Mouse (Mus musculus) liver, embryonic 11.5 days (tissue): ENCODE results near the gene Nrarp. TPM values are rescaled to one million over a fixed set of nuclear protein-coding genes. Genes with fewer than 3 reads are reported as not detected.

Experiments
- ATAC-seq: fragments of 200-750 bp; cut with Nextera tagmentation; replicated peaks from 2 replicates; pipeline ENCODE4 v1.8.0; 2017; ENCODE audit warnings: moderate number of reproducible peaks, mild to moderate bottlenecking, moderate TSS enrichment, moderate library complexity; ENCODE audit not compliant: low FRiP score
- DNase-seq: peaks from one replicate; pipeline ENCODE4 v3.0.0-alpha.2; 2017; ENCODE audit warnings: low spot score
- H3K27ac ChIP-seq: fragments of 300-500 bp; sonication (generic); 2 replicates; pipeline ENCODE4 v1.5.1; 2014; ENCODE audit warnings: mild to moderate bottlenecking, low read depth, low read length, control low read depth
- H3K27me3 ChIP-seq: fragments of 300-500 bp; sonication (generic); replicated peaks from 2 replicates; pipeline ENCODE4 v1.6.1; 2014; ENCODE audit warnings: low read length, mixed read lengths; ENCODE audit not compliant: control insufficient read depth, insufficient read depth
- H3K36me3 ChIP-seq: fragments of 300-500 bp; sonication (generic); 2 replicates; pipeline ENCODE4 v1.6.1; 2014; ENCODE audit warnings: mild to moderate bottlenecking, low read length, moderate library complexity, mixed read lengths; ENCODE audit not compliant: control insufficient read depth, insufficient read depth
- H3K4me1 ChIP-seq: fragments of 300-500 bp; sonication (generic); replicated peaks from 2 replicates; pipeline ENCODE4 v1.6.1; 2014; ENCODE audit warnings: low read length, mixed read lengths; ENCODE audit not compliant: control insufficient read depth, insufficient read depth
- H3K4me2 ChIP-seq: fragments of 300-500 bp; sonication (generic); 2 replicates; pipeline ENCODE4 v1.6.1; 2014; ENCODE audit warnings: mild to moderate bottlenecking, control low read depth, moderate library complexity
- H3K4me3 ChIP-seq: fragments of 300-500 bp; sonication (generic); 2 replicates; pipeline ENCODE4 v1.5.1; 2014; ENCODE audit warnings: low read depth, low read length, control low read depth
- H3K9ac ChIP-seq: fragments of 300-500 bp; sonication (generic); 2 replicates; pipeline ENCODE4 v1.6.1; 2014; ENCODE audit warnings: low read depth, low read length, control low read depth
- H3K9me3 ChIP-seq: fragments of 300-500 bp; sonication (generic); 2 replicates; pipeline ENCODE4 v1.6.1; 2016; ENCODE audit warnings: low read length, inconsistent platforms, mixed read lengths; ENCODE audit not compliant: control insufficient read depth
- WGBS: fragments of 180-500 bp; shearing (Covaris S2); extraction: QIAGEN DNeasy Blood & Tissue Kit; methylation state at CpG from one replicate; pipeline ENCODE4 v1.1.7; 2014; 5-methylcytosine and 5-hydroxymethylcytosine counted together
- polyA plus RNA-seq: library from polyadenylated mRNA; unstranded; fragments of >200 nt; fragmentation: Nextera tagmentation; extraction: Ambion mirVana; gene quantifications from 2 replicates; pipeline ENCODE4 v1.2.1, GENCODE M21; 2014

Nrarp gene
- polyA plus RNA-seq, 1 experiment from 2014 or later: 6.5 TPM

DNA sequence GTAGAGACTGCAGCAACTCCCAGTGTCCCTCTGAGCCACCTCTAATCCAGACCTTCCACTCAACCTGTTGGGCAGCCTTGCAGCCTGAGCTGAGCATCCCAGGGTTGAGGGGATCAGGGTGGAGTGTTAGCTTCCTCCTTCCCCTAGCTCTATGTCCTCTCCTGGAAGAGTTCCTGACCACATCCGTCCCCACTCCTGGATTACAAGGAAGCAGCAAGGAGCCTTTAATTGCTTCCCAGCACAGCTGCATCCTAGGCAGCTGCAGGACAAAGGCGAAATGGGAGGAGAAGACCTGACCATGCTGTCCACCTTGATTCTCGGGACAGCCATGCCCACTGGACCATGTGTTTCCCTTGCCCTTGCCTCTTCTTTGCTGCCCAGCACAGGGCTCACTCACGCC, 3.5 kb upstream of the Nrarp start:
- ATAC-seq: no peak
- Histone ChIP-seq H3K4me3 (no peak overlapping the region), H3K4me2 (no peak overlapping the region), H3K9me3 (no peaks in the 10 kb centered on the region), H3K9ac (no peak overlapping the region), H3K36me3 (no peaks in the 10 kb centered on the region), H3K27ac (no peak overlapping the region), H3K27me3 (peaks cover 42% of the 10 kb centered on the region), H3K4me1 (peaks cover 61% of the 10 kb centered on the region)
- 44% methylated on average over 4 of the region's 4 CpGs for WGBS
- no peak for DNase-seq

DNA sequence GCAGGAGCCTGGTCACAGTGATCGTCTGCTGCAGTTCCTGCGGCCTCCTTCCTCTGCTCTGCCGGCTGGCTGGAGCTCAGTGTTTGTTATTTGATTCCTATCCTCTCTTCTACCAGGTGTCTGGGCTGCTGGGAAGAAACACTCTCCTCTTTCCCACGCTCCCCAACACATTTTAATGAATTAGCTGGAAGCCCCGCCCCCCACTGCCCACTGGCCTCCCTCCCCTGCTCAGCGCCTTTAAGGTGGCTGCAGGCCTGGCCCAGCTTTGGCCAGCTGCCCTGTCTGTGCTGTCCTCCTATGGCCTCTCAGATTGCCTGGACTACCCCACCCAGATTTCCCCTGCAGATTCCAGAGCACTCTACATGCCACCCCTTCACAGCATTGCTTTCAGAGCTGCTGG, 2.9 kb upstream of the Nrarp start:
- H3K27ac ChIP-seq: no peak overlapping the region
- ATAC-seq (no peak), DNase-seq (no peak)
- no peaks in the 10 kb centered on the region for H3K36me3 ChIP-seq
- WGBS: 26% methylated on average over 5 of the region's 6 CpGs
- peaks cover 59% of the 10 kb centered on the region for H3K4me1 ChIP-seq
- no peak overlapping the region for H3K4me2 ChIP-seq
- H3K27me3 ChIP-seq: peaks cover 46% of the 10 kb centered on the region
- H3K4me3 ChIP-seq: no peak overlapping the region
- H3K9me3 ChIP-seq: no peaks in the 10 kb centered on the region
- no peak overlapping the region for H3K9ac ChIP-seq

DNA sequence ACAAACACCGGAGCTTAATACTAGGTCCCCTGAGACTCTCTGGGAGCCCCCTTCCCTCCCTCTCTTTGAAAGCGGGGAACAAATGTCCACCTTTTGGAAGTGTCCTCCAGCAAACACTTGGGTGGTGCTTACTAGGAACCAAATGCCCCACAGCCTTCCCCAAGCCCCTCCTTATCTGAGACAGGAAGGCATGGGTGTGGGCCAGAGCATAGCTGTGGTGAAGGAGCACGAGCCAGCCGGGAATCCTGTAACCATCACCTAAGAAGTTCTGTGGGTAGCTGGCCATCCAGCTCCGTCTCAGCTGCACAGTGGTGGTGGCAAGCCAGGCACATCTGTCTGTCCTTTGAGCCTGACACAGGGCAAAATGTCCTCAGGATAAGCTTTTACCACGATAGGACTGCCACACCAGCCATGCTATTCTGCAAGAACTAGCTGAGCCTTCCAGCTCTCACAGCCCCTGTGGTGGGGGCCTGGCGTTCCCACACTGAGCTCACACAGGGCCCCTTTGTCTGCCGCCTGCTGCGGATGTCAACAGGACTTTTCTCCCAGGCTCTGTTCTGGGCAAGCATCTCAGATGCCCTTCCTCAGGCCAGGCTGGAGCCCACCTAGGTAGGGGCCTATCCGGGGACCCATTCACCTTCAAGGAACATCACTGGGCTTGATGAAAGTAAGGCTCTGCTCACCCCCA, 2.1 kb upstream of the Nrarp start:
- ATAC-seq: no peak
- Histone ChIP-seq H3K4me3 (no peak overlapping the region), H3K36me3 (no peaks in the 10 kb centered on the region), H3K9me3 (no peaks in the 10 kb centered on the region), H3K9ac (no peak overlapping the region), H3K4me2 (no peak overlapping the region), H3K27ac (no peak overlapping the region), H3K4me1 (peaks cover 55% of the 10 kb centered on the region), H3K27me3 (peaks cover 53% of the 10 kb centered on the region)
- no peak for DNase-seq
- 23% methylated on average over 10 of the region's 10 CpGs for WGBS

- Histone ChIP-seq H3K36me3 (no peaks in the 10 kb centered on the region), H3K27ac (no peak overlapping the region), H3K27me3 (peaks cover 66% of the 10 kb centered on the region), H3K9me3 (no peaks in the 10 kb centered on the region), H3K4me2 (peak overlapping the region; percentile 96), H3K4me3 (no peak overlapping the region), H3K9ac (no peak overlapping the region), H3K4me1 (peaks cover 45% of the 10 kb centered on the region)
- no peak for ATAC-seq
- no peak for DNase-seq
- 61% methylated on average over 15 of the region's 15 CpGs for WGBS
Observed at GRCm38 (mm10) chr2:25179566-25180217, 866 bp upstream of the Nrarp start.

GRCm38 (mm10) chr2:25180973-25181890, 674 bp downstream of the Nrarp start:
- H3K27ac ChIP-seq: peak overlapping the region; percentile 93
- under 1% methylated on average over 100 of the region's 100 CpGs for WGBS
- peaks cover 29% of the 10 kb centered on the region for H3K4me1 ChIP-seq
- peak overlapping the region; percentile 78 for H3K9ac ChIP-seq
- peak overlapping the region; percentile 65 for H3K4me3 ChIP-seq
- H3K36me3 ChIP-seq: no peaks in the 10 kb centered on the region
- peak overlapping the region; percentile 96 for H3K4me2 ChIP-seq
- peaks cover 72% of the 10 kb centered on the region for H3K27me3 ChIP-seq
- no peaks in the 10 kb centered on the region for H3K9me3 ChIP-seq
- ATAC-seq (peak; percentile 72), DNase-seq (peak; percentile 79)

DNA sequence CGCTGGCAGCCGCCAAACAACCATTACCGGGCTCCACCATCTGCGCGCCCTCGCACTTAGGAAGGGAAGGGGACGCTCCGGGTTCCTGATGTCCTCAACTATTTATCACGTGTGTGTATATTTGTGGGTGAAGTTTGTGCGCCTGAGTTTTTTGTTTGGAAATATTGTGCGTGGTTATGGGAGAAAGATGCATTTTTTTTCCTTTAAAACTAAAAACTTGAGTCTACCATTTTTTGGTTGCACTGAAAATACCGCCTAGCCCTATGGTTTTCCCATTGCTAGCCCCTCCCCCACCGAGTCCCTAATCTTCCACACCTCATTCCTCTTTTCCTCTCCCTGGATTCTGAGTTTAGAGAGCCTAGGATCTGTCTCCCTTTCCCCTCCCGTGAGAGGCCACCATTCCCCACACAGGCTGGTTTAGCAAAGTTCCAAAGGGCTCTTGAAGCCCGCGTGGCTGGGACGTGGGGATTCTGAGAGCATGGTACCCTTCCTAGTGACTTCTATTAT, 1.4 kb downstream of the Nrarp start:
- H3K4me1 ChIP-seq: peaks cover 28% of the 10 kb centered on the region
- no peaks in the 10 kb centered on the region for H3K36me3 ChIP-seq
- DNase-seq: no peak
- H3K9ac ChIP-seq: peak overlapping the region; percentile 78
- peak overlapping the region; percentile 65 for H3K4me3 ChIP-seq
- no peak for ATAC-seq
- peaks cover 76% of the 10 kb centered on the region for H3K27me3 ChIP-seq
- 2% methylated on average over 17 of the region's 17 CpGs for WGBS
- H3K4me2 ChIP-seq: peak overlapping the region; percentile 96
- H3K27ac ChIP-seq: peak overlapping the region; percentile 93
- no peaks in the 10 kb centered on the region for H3K9me3 ChIP-seq

DNA sequence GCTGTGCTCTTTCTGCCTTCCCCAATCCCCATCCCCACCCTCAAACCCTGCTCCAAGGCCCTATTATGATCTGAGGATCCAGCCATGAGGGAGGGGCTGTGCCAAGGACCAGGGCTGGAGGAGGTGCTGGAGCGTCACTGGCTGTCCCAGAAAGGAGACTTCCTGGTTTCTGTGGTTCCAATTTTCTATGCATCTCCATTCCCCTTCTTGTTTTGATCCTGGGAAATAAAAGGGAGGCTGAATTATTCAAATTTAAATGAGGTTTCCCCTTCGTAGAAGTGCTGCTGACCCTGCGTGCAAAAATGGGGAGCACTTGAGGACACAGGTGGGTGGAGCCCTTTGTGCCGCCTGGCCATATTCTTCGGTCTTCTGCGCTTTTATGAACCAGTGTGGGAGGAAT, 2.1 kb downstream of the Nrarp start:
- H3K27me3 ChIP-seq: peaks cover 68% of the 10 kb centered on the region
- ATAC-seq: no peak
- 0 out of 2 replicates have a peak overlapping the region, but pooled peaks have one; percentile 38 for H3K9ac ChIP-seq
- 32% methylated on average over 6 of the region's 6 CpGs for WGBS
- H3K9me3 ChIP-seq: no peaks in the 10 kb centered on the region
- H3K4me3 ChIP-seq: peak overlapping the region; percentile 65
- H3K4me2 ChIP-seq: peak overlapping the region; percentile 96
- H3K27ac ChIP-seq: no peak overlapping the region
- H3K4me1 ChIP-seq: peaks cover 21% of the 10 kb centered on the region
- no peak for DNase-seq
- H3K36me3 ChIP-seq: no peaks in the 10 kb centered on the region

GRCm38 (mm10) chr2:25183336-25183735, 2.8 kb downstream of the Nrarp start:
- Histone ChIP-seq H3K4me3 (no peak overlapping the region), H3K27ac (no peak overlapping the region), H3K27me3 (peaks cover 65% of the 10 kb centered on the region), H3K9me3 (no peaks in the 10 kb centered on the region), H3K4me1 (peaks cover 15% of the 10 kb centered on the region), H3K4me2 (no peak overlapping the region), H3K9ac (no peak overlapping the region), H3K36me3 (no peaks in the 10 kb centered on the region)
- 67% methylated on average over 2 of the region's 2 CpGs for WGBS
- no peak for ATAC-seq
- DNase-seq: no peak
